Mouse (Mus musculus) bone marrow, adult 2 months (tissue): ENCODE measurements around the gene Tmc8. TPM values are rescaled to one million over a fixed set of nuclear protein-coding genes. Genes with fewer than 3 reads are reported as not detected.

Experiments
- H3K27ac ChIP-seq: fragments of 200-500 bp; 2 replicates; pipeline ENCODE4 v1.5.1; 2012; ENCODE audit warnings: low read depth, mild to moderate bottlenecking, control low read depth, inconsistent platforms, low read length; ENCODE audit not compliant: control insufficient read depth, poor library complexity, insufficient read depth
- H3K4me1 ChIP-seq: fragments of 200-500 bp; 2 replicates; pipeline ENCODE4 v1.6.1; 2011; ENCODE audit warnings: low read length; ENCODE audit not compliant: control insufficient read depth, insufficient read depth
- H3K4me3 ChIP-seq: fragments of 200-500 bp; replicated peaks from 2 replicates; pipeline ENCODE3; 2011; ENCODE audit warnings: mild to moderate bottlenecking, low read depth, low read length, control low read depth; ENCODE audit not compliant: control insufficient read depth
- CTCF ChIP-seq: fragments of 200-500 bp; IDR thresholded peaks from 2 replicates; pipeline ENCODE4 v1.5.1; 2011; ENCODE audit warnings: low read length, control low read depth; ENCODE audit not compliant: control insufficient read depth, insufficient read depth
- POLR2A ChIP-seq: fragments of 200-500 bp; IDR thresholded peaks from 2 replicates; pipeline ENCODE4 v1.6.1; 2011; ENCODE audit warnings: low read depth, mild to moderate bottlenecking, control low read depth, low read length, borderline replicate concordance; ENCODE audit not compliant: control insufficient read depth
- WGBS: fragments of 180-500 bp; shearing (Covaris S2); methylation state at CpG from one replicate; pipeline ENCODE4 v1.1.7; 2018; 5-methylcytosine and 5-hydroxymethylcytosine counted together
- polyA plus RNA-seq: library from polyadenylated mRNA; stranded (reverse); fragments of >200 nt; gene quantifications from 2 replicates; pipeline ENCODE4 v1.2.4, GENCODE M21; 2011; ENCODE audit warnings: low replicate concordance; ENCODE audit not compliant: missing spikeins, insufficient read depth, insufficient read length

Tmc8 gene
- polyA plus RNA-seq, 1 experiment: 51.1 TPM

GRCm38 (mm10) chr11:117816389-117816996, 34.6 kb downstream of the Tmc8 start:
- peaks cover 9% of the 10 kb centered on the region for H3K4me1 ChIP-seq
- H3K4me3 ChIP-seq: no peak overlapping the region
- WGBS: 88% methylated on average over 13 of the region's 13 CpGs
- no peak overlapping the region for H3K27ac ChIP-seq
- TF ChIP-seq POLR2A (no peak), CTCF (no peak)

DNA sequence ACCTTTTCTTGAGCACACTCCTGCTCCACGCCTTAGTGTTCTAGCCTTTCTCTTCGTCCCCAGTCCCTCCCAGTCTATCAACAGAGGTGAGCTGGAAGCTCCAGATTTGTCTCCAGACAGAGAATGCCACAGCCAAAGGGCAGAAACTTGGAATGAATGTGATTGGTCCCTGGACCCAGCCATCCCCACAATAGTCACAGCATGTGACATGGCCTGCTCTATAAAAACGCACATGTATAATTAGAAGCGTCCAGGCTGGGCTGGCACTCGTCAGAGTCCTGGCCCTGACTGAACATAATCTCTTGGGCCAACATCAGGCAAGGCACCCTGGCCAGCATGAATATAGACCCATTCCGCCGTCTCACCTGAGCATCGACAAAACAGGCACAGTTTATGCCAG, 37.2 kb downstream of the Tmc8 start:
- H3K4me3 ChIP-seq: no peak overlapping the region
- no peak overlapping the region for H3K27ac ChIP-seq
- 87% methylated on average over 8 of the region's 8 CpGs for WGBS
- peaks cover 4% of the 10 kb centered on the region for H3K4me1 ChIP-seq
- no peak for TF ChIP-seq POLR2A
- no peak for TF ChIP-seq CTCF

GRCm38 (mm10) chr11:117820173-117820572, 38.3 kb downstream of the Tmc8 start:
- WGBS: 95% methylated on average over 7 of the region's 7 CpGs
- no peak for TF ChIP-seq CTCF
- no peak for TF ChIP-seq POLR2A
- Histone ChIP-seq H3K4me1 (peaks cover 2% of the 10 kb centered on the region), H3K4me3 (no peak overlapping the region), H3K27ac (no peak overlapping the region)

GRCm38 (mm10) chr11:117821868-117822267, 40.0 kb downstream of the Tmc8 start:
- H3K27ac ChIP-seq: no peak overlapping the region
- TF ChIP-seq CTCF (no peak), POLR2A (no peak)
- peaks cover 2% of the 10 kb centered on the region for H3K4me1 ChIP-seq
- H3K4me3 ChIP-seq: no peak overlapping the region
- 95% methylated on average over 9 of the region's 9 CpGs for WGBS

GRCm38 (mm10) chr11:117822728-117823241, 40.9 kb downstream of the Tmc8 start:
- Histone ChIP-seq H3K4me1 (peaks cover 5% of the 10 kb centered on the region), H3K4me3 (no peak overlapping the region), H3K27ac (no peak overlapping the region)
- WGBS: 95% methylated on average over 7 of the region's 7 CpGs
- 0 out of 2 replicates have a peak, but pooled peaks have one; percentile 14 for TF ChIP-seq POLR2A
- no peak for TF ChIP-seq CTCF

GRCm38 (mm10) chr11:117823411-117823810, 41.5 kb downstream of the Tmc8 start:
- WGBS: 89% methylated on average over 6 of the region's 6 CpGs
- Histone ChIP-seq H3K4me1 (peaks cover 6% of the 10 kb centered on the region), H3K4me3 (no peak overlapping the region), H3K27ac (no peak overlapping the region)
- no peak for TF ChIP-seq POLR2A
- no peak for TF ChIP-seq CTCF

DNA sequence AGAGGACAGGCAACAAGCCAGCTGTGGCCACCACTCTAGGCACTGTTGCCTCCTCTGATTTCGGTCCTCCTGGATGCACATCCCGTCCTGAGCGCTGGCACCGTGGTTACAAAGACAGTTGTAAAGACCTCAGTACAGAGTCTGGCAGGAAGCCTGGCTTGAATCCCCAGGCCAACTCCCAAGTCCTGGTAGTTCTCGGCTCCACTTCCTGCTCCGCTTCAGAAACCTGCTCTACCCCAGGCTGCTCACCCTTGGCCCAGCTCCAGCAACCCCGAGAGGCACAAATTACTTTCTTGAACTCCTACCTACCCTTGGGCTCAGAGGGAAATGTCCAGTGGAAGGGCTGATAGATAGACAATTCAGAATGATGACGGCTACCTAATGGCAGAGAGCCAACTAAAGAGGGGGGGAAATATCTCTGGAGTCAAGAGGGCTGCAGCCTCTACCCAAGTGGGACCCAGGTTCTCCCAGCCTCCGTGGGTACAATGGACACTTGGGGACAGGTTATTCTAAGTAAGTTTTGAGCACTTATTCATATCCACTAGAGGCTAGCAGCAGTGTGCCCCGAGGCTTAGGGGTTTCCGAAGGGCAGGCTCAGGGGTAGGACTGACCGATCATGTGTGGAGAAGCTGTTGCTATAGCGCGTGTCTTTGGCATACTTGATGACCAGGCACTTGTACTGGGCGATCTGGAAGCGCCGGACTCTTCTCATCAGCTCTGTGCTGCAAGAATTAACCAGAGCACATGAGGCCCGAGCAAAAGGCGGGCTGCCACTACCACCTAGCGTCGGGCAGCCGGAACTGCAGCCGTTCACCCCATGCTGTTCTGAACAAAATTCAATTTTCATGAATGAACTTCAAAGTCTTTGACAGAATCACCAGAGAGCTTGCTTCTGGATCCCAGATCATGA, 42.4 kb downstream of the Tmc8 start:
- WGBS: 14% methylated on average over 23 of the region's 23 CpGs
- TF ChIP-seq POLR2A: no peak
- TF ChIP-seq CTCF: peak; percentile 95
- H3K27ac ChIP-seq: peak overlapping the region; percentile 28
- peak overlapping the region; percentile 67 for H3K4me3 ChIP-seq
- peaks cover 8% of the 10 kb centered on the region for H3K4me1 ChIP-seq

DNA sequence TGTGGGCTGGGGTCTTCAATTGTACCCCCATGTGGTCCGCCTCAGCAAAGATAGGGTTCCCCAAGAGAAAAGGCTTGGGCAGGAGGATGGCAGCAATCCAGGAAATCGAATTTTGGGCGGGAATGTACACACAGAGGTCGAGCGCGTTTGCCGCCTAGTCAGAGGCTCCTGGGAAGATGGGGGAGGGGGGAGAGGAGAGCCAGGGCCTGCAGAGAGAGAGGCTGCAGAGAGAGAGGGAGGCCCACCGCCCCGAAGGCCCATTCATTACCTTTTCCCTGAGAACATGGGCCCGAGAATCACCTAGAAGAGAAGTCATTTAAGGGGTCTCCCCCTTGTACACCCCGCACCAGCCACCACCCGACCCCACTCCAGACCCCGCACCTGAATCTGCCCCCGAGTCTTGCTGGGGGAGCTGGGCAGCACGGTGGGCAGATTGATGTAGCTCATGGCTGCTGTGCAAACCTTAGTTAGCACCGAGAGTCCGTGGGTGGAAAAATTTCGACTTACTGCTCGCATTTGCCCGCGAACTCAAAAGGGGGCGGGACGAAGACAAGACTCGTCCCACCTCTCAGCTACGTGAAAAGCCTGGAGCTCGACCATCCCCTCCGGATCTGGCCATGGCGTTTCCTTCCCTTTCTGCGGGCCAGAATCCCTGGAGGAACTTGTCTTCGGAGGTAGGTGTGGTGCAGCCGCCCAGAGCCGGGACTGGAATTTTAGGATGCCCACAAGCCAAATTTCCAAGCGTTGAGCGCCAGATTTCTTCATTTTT, 43.6 kb downstream of the Tmc8 start, which contains the start of the genes Afmid and Tk1:
Gene Afmid (plus strand): TSS at position 592 of the 769 bp plus-strand sequence.
Gene Tk1 (minus strand): TSS at position 760 of the 769 bp plus-strand sequence.
- TF ChIP-seq CTCF: no peak
- peak; percentile 37; the same call in 1 of the 2 replicates for TF ChIP-seq POLR2A
- Histone ChIP-seq H3K4me1 (peaks cover 8% of the 10 kb centered on the region), H3K4me3 (peak within 1 kb of the TSS; percentile 67), H3K27ac (peak within 1 kb of the TSS; percentile 69)
- under 1% methylated on average over 34 of the region's 34 CpGs for WGBS
